Mouse (Mus musculus): ENCODE data around the gene Dync1i1.

The Dync1i1 gene

DNA sequence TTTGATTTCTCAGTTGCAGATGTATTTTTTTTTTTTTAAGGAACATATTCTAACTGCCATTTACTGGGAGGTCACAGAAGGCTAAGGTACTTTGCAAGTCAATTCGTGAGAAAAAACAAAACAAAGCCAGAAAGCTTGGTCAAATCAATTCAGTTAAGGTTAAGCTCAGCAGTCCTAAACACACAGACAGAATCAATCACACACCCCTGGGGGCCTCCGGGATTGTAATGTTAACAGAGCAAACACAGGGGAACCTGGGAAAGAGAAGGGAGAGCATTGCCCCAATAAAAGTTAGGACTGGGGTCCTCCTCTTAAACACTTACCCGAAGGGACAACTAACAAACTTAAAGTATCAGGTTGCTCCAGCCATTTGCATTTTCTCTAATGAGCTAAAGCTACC is 344.6 kb downstream of the Dync1i1 start:
- no peak for DNase-seq (ENCODE audit: low spot score)

DNA sequence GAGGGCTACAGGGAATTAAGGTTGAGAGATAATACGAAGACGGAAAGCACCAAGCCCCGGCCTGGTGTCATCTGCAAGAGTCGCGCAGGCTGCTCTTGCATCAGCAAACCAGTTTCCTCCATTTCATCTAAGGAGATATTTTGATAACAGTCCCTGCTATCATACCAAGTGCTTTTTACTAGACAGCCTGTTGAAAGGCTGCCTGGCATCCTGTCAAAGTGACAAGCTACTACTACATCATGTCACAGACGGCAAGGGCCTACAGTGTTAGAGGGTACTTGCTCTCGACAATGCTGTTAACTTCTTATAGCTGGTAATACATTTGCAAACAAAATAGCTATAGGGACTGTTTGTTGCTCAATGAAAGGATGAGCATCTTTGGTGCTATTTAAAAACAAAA is 345.6 kb downstream of the Dync1i1 start:
- DNase-seq (ENCODE audit: low spot score) = no peak

DNA sequence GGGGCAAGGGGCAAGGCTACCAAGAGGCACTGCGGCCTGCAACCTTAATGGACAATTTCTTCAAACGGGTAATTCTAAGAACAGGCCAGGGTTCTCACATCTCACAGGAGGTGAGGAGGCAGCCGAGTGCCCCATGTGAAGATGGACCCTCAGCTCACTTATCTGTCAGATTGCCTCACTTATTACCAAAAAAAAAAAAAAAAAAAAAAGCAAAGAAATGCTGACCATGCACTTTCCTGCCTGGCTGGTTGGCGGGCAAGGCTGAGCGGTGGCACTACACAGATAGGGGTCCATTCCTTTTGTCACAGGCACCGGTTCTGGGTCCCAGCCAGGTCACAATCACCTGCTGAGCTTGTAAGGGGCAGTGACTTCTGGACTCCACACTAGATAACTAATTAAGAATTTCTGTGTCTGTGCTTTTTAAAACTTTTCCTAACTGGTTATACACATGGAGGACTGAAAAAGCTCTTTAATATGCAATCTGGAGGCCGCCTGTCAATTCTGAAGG is 350.6 kb downstream of the Dync1i1 start:
- no peak for DNase-seq (ENCODE audit: low spot score)

DNA sequence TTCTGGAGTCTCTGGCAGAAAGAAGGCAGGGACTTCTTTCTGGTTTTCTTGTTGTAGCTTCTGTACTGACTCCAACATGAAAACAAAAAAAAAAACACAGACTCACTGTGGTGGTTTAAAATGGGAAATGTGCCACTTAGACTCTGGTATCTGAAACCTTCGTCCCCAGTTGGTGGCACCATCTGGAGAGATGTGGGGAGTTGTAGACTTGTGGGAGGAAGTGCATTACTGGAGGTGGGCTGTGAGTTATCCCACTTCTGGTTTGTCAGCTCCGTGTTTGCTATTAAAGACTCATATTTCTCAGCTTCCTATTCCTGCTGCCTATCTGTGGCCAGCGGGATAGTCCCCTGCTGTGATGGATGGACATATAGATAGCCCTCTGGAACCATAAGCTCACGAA is 351.8 kb downstream of the Dync1i1 start:
- no peak for DNase-seq (ENCODE audit: low spot score)

Data from urinary bladder, postnatal 14 days (tissue).